Mouse (Mus musculus) megakaryocyte, embryonic 14.5 days (primary cell): ENCODE measurements around the gene Prpf31.

Source experiments
- FLI1 ChIP-seq: IDR thresholded peaks from 2 replicates; pipeline ENCODE4 v1.6.1; 2012; ENCODE audit warnings: low read length, inconsistent platforms, mixed read lengths
- GATA1 ChIP-seq: IDR thresholded peaks from 3 replicates; pipeline ENCODE4 v1.6.1; 2012; ENCODE audit warnings: mixed read lengths, low read length, inconsistent platforms, borderline replicate concordance

- TF ChIP-seq GATA1 (no peak), FLI1 (no peak)
Observed at GRCm38 (mm10) chr7:3643412-3643811, 13.6 kb downstream of the Prpf31 start.
